Mouse (Mus musculus) intestine, embryonic 16.5 days (tissue): ENCODE data around the gene Lrrc46. TPM values are rescaled to one million over a fixed set of nuclear protein-coding genes. Genes with fewer than 3 reads are reported as not detected.

Experiments used
- microRNA-seq: library from miRNA; unstranded; fragments of <30 nt; microRNA quantifications from one replicate; pipeline ENCODE4, GENCODE M21; 2016
- polyA plus RNA-seq: library from polyadenylated mRNA; unstranded; fragments of >200 nt; fragmentation: Nextera tagmentation; extraction: Ambion mirVana; gene quantifications from 2 replicates; pipeline ENCODE4 v1.2.1, GENCODE M21; 2015

Lrrc46 gene
- polyA plus RNA-seq, 1 experiment from 2014 or later, result 0.29 TPM

Small RNA genes lying within 50 kb of the gene (microRNA-seq; reads per million reads assigned to microRNA genes)
- gene Mir8103, result 0.91 reads per million

Other genes with a start within 250 kb of the Lrrc46 start
- 51.7 and 52.5 TPM in 2 replicates for gene Nfe2l1, start 211.4 kb downstream of the Lrrc46 start, polyA plus RNA-seq
- gene Copz2, start 191.5 kb downstream of the Lrrc46 start, polyA plus RNA-seq, result 76.6 and 81.4 TPM in 2 replicates
- 68.1 and 70.1 TPM in 2 replicates for gene Cdk5rap3, start 124.9 kb downstream of the Lrrc46 start, polyA plus RNA-seq
- 116 and 121 TPM in 2 replicates for gene Prr15l, start 113.3 kb downstream of the Lrrc46 start, polyA plus RNA-seq
- 125 and 141 TPM in 2 replicates for gene Pnpo, start 97.4 kb downstream of the Lrrc46 start, polyA plus RNA-seq
- 13.2 and 13.8 TPM in 2 replicates for gene Sp2, start 58.4 kb downstream of the Lrrc46 start, polyA plus RNA-seq
- gene Sp6, start 28.0 kb downstream of the Lrrc46 start, polyA plus RNA-seq, result not detected in 2 replicates
- gene Scrn2, start 11.5 kb downstream of the Lrrc46 start, polyA plus RNA-seq, result 25.5 and 26.9 TPM in 2 replicates
- 85.4 and 93.0 TPM in 2 replicates for gene Mrpl10, start 153 bp upstream of the Lrrc46 start, polyA plus RNA-seq
- gene Osbpl7, start 9.2 kb upstream of the Lrrc46 start, polyA plus RNA-seq, result 12.4 and 12.6 TPM in 2 replicates
- gene Tbx21, start 73.9 kb upstream of the Lrrc46 start, polyA plus RNA-seq, result 0.17 and 0.27 TPM in 2 replicates
- gene Tbkbp1, start 110.1 kb upstream of the Lrrc46 start, polyA plus RNA-seq, result 2.0 TPM in 2 replicates
- 31.9 and 36.3 TPM in 2 replicates for gene Kpnb1, start 146.5 kb upstream of the Lrrc46 start, polyA plus RNA-seq
- 95.7 and 101 TPM in 2 replicates for gene Npepps, start 239.2 kb upstream of the Lrrc46 start, polyA plus RNA-seq